Mouse (Mus musculus) 416B (cell line): ENCODE data around the gene Calm2.

Experiments used
- DNase-seq: peaks from one replicate; pipeline ENCODE4 v3.0.0; 2011; ENCODE audit warnings: low read depth

Gene Calm2

DNA sequence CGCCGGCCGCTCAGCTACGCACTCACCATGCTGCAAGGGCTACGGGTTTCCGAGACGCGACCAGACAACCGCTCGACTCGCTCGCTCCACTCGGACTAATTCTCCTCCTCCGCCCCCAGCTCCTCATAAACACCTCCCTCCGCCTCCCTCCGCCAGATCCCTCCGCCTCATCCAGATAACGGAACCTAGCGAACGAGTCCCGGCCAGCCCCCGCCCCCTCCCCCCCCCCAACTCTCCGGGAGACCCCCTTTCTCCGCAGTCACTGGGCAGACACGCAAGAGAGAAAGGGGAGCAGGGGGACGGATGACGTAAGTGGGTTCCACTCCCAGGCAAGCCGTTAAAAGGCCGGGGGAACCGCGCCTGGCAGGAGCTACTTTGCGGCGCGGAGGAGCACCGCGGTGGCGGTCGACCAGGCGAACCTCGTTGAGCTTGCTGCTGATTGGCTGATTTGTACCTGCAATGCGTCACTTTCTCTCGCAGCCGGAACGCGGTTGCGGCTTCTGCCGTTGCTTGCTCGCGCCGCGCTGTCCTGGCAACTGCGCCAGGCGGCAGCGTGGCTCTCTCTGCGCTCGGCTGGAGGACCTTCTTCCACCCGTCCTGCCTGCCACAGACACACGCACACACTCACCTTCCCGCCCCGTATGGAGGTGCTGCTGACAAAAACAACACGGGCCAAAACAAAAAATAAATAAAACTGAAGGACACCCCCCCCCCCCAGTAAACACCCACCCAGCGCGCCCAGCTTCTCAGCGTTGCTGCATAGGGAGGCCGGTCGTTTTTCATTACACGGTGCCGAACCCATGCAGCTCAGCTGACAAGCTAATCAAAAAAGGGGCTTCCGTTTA lies at the start of gene Calm2:
Gene Calm2 (minus strand): TSS at position 169 of the 845 bp plus-strand sequence.
- peak; percentile 94 for DNase-seq

DNA sequence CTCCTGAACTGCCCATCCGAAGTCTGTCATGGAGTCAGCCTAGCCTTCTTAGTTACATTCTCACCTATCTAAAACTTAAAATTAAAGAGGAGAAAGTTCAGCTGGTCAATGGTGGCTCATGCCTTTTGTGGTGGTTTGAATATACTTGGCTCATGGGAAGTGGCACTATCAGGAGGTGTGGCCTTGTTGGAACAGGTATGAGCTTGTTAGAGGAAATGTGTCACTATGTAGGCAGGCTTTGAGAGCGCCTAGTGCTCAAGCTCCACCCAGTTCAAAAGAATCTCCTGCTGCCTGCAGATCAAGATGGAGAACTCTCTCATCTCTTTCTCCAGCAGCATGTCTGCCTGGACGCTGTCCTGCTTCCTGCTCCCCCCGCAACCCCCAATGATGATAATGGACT lies 48.8 kb upstream of the Calm2 start:
- DNase-seq = no peak

DNA sequence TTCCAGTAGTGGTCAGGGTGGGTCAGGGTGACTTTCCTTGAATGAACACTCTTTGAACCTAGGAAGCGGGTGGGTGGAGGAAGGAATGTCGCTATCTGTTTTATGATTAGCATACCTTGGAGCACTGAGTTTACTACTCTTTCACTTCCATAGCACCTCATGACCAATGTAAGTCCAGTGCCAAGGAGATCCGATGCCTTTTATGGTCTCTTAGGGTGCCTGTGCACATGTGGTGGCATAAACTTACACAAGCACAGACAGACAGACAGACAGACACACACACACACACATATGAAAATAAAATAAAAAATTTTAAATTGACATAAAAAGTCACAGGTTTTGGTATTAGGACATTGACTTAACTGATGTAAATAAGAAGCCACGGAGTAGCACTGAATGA lies 47.6 kb upstream of the Calm2 start:
- no peak for DNase-seq

- DNase-seq = no peak
Observed at GRCm38 (mm10) chr17:87492286-87492685, 45.6 kb upstream of the Calm2 start.

- DNase-seq = no peak
Observed at GRCm38 (mm10) chr17:87490295-87490694, 43.6 kb upstream of the Calm2 start.

- no peak for DNase-seq
Observed at GRCm38 (mm10) chr17:87485751-87486150, 39.0 kb upstream of the Calm2 start.

DNA sequence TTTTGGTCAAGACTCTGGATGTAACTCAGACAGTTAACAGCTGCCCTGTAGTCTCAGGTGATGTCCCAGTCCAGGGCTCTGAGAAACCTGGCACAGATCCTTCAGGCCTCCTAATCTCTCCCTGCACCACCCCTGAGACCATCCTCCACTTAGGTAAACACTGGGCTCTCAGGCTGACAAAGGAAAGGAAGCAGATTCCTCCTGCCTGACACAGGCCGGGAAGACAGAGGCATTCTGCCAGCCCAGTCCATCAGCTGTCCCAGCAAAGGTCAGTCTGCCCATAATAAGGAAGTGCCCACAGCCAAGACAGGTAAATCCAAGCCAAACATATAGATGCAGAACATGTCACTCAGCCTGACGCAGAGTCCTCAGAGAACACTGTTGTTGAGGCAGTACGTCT lies 36.1 kb upstream of the Calm2 start:
- no peak for DNase-seq

DNA sequence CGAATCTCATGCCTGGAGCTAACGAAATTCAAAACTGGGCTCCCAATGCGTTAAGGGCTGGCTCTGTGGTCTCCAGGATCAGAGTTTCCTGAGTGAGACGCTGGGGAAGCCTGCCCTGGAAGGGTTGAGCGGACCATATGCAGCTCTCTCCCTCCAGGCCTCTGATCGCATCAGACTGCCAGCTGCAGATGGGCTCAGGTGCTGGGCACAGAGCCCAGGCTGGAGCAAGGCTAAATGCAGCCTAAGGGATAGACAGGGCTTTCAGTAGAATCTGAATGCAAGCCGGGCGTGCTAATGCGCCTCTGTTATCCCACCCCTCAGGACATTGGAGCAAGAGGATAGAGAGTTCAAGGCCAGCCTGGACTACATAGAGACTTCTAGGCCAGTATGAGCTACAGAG lies 31.8 kb upstream of the Calm2 start:
- DNase-seq = no peak

- no peak for DNase-seq
Observed at GRCm38 (mm10) chr17:87477611-87478010, 30.9 kb upstream of the Calm2 start.

DNA sequence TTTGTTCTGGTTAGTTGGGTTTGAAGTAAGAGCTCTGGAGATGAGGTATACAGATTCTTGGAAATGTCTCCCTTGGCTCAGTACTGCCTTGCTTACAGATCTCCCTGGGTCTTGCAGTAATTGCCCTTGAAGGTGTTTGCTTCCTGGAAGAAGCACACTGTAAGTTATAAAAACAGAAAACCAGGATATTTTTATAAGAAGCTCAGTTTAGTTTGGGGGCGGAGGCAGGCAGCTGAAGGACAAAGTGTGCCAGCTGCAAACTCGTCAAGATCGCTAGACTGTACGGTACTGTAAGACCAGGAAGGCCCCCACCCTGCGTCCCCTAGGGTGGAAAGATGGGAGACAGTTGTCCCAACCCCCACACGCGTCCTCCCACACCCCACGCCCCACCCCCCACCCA lies 28.6 kb upstream of the Calm2 start:
- DNase-seq = no peak

- no peak for DNase-seq
Observed at GRCm38 (mm10) chr17:87474501-87474795, 27.7 kb upstream of the Calm2 start.

GRCm38 (mm10) chr17:87473736-87474500 lies 27.2 kb upstream of the Calm2 start:
- DNase-seq = no peak

DNA sequence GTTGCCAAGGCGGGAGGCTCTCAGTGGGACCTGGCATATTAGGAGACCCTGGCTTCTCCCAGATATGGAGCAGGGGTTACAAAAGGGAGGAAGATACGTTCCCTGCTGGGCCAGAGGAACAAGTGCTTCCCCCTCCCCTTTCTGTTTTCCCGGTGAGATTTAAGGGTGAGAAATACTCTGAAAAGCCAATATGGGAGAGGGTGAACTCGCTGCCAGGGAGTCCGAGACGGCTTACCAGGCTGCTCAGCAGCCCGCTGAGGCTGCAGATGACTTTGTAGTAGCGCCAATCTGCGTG lies 26.7 kb upstream of the Calm2 start:
- DNase-seq = no peak

DNA sequence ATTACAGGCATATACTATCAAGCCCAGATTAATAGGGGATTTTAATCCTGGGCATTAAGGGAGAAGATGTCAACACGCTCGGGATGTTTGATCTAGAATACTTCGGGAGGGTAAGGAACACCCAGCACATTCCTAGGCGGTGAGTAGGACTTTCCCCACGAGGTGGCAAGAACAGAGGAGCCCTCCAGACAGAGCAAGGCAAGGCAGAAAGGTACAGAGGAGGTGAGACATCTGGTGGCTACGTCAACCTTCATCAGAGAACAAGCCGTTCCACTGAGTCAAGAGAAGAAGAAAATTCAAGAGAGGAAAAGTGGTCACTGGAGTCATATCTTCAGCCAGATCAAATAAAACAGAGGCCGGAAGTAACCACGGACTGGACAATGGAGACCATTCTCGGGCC lies 26.1 kb upstream of the Calm2 start:
- no peak for DNase-seq

DNA sequence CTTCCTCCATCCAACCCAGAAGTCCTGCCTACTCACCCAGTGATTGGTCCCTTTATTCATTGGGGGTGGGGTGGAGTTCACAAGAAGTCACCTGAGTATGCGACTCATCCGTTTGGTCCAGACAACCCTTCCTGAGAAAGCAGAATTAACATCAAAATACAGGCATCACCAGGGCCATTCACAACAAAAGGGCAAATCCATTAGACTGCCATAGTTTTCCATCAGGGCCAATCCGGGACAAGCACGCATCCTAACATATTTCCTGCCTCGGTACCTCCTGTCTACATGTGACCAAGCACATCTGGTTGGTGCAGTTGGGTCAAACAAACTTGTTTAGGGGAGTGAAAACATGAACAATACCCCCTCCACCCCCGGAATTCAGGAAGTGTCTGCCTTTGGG lies 24.9 kb upstream of the Calm2 start:
- no peak for DNase-seq

DNA sequence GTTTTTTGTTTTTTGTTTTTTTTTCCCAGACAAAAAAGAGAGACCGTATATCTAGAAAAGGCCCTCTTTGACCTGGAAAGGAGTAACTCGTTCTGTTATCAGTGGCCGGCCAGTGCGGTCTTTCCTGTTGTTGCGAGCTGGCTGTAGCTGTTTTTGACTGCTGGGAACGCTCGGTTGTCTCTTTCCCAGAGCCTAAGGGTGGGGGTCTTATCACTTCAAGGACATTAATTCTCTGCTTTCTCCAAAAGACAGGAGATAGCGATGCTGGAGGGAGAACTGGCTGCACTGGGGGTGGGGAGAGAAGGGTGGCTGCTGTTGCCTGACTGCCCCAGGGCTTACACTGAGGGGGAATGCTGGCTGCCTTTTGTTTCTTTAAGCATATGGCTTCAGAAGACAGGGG lies 24.1 kb upstream of the Calm2 start:
- no peak for DNase-seq

- no peak for DNase-seq
Observed at GRCm38 (mm10) chr17:87470282-87470681, 23.5 kb upstream of the Calm2 start.

- DNase-seq = no peak
Observed at GRCm38 (mm10) chr17:87469428-87469827, 22.7 kb upstream of the Calm2 start.

DNA sequence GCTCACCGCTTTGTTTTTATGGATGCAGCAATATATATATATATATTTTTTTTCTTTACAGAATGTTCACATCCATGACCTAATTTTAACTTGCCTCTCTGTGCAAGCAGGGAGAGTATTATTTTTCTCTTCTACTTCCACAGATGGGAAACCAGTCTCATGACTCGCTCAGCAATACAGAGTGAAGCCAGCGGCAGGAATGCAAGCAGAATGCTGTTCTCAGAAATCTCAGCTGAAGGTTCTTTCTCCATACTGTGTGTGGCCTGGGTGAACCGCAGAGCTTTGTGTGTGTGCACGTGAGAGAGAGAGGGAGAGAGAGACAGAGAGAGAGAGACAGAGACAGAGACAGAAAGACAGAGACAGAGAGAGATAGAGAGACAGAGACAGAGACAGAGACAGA lies 21.9 kb upstream of the Calm2 start:
- no peak for DNase-seq

GRCm38 (mm10) chr17:87461499-87461896 lies 14.8 kb upstream of the Calm2 start:
- DNase-seq = peak; percentile 12

GRCm38 (mm10) chr17:87460669-87461498 lies 14.1 kb upstream of the Calm2 start:
- DNase-seq = no peak

DNA sequence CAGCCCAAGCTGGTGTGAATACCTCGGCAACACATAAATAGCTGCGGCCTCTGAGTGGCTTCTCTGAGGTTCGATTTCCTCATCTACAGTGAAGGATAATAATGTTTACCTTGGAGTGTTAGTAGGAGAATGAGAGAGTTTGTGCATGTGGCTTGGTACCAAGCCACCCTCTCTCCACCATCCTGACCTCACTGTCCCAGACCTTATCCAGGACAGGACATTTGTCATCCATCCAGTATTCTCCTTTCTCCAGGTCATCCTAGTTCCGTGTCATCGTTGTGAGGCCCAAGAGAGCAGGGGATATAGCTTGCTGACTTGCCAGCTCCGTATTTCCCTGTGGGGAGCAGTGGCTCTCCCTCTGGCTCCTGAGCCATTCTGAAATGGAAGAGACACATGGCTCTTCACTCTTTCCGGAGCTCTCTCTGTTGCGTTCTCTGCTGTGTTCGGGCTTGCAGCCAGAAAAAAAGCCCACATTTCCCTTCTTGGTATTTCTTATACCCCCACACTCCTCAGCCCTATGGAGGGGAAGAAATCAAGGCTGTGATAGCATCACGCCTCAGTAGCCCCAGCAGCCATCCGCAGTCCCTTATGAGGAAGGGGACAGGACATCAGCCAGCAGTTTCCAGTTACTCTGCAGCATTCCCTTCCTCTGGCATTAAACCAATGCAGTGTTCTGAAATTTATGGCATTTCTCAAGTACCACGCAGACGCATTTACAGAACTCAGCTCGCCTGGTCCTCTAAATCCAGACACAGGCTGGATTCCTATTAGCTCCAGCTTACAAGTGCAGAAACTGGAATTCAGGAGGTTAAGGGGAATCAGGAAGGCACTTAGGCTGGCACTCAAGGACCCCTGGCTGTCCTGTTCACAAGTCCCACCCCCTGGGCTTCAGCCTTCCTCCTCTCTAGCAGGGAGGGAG lies 13.3 kb upstream of the Calm2 start:
- no peak for DNase-seq
